Mouse (Mus musculus) liver, embryonic 11.5 days (tissue): ENCODE data around the gene Rbms1. TPM values are rescaled to one million over a fixed set of nuclear protein-coding genes. Genes with fewer than 3 reads are reported as not detected.

Experiments
- ATAC-seq: fragments of 200-750 bp; cut with Nextera tagmentation; replicated peaks from 2 replicates; pipeline ENCODE4 v1.8.0; 2017; ENCODE audit warnings: moderate number of reproducible peaks, mild to moderate bottlenecking, moderate TSS enrichment, moderate library complexity; ENCODE audit not compliant: low FRiP score
- DNase-seq: peaks from one replicate; pipeline ENCODE4 v3.0.0-alpha.2; 2017; ENCODE audit warnings: low spot score
- H3K27ac ChIP-seq: fragments of 300-500 bp; sonication (generic); 2 replicates; pipeline ENCODE4 v1.5.1; 2014; ENCODE audit warnings: mild to moderate bottlenecking, low read depth, low read length, control low read depth
- H3K27me3 ChIP-seq: fragments of 300-500 bp; sonication (generic); replicated peaks from 2 replicates; pipeline ENCODE4 v1.6.1; 2014; ENCODE audit warnings: low read length, mixed read lengths; ENCODE audit not compliant: control insufficient read depth, insufficient read depth
- H3K36me3 ChIP-seq: fragments of 300-500 bp; sonication (generic); 2 replicates; pipeline ENCODE4 v1.6.1; 2014; ENCODE audit warnings: mild to moderate bottlenecking, low read length, moderate library complexity, mixed read lengths; ENCODE audit not compliant: control insufficient read depth, insufficient read depth
- H3K4me1 ChIP-seq: fragments of 300-500 bp; sonication (generic); replicated peaks from 2 replicates; pipeline ENCODE4 v1.6.1; 2014; ENCODE audit warnings: low read length, mixed read lengths; ENCODE audit not compliant: control insufficient read depth, insufficient read depth
- H3K4me2 ChIP-seq: fragments of 300-500 bp; sonication (generic); 2 replicates; pipeline ENCODE4 v1.6.1; 2014; ENCODE audit warnings: mild to moderate bottlenecking, control low read depth, moderate library complexity
- H3K4me3 ChIP-seq: fragments of 300-500 bp; sonication (generic); 2 replicates; pipeline ENCODE4 v1.5.1; 2014; ENCODE audit warnings: low read depth, low read length, control low read depth
- H3K9ac ChIP-seq: fragments of 300-500 bp; sonication (generic); 2 replicates; pipeline ENCODE4 v1.6.1; 2014; ENCODE audit warnings: low read depth, low read length, control low read depth
- H3K9me3 ChIP-seq: fragments of 300-500 bp; sonication (generic); 2 replicates; pipeline ENCODE4 v1.6.1; 2016; ENCODE audit warnings: low read length, inconsistent platforms, mixed read lengths; ENCODE audit not compliant: control insufficient read depth
- WGBS: fragments of 180-500 bp; shearing (Covaris S2); extraction: QIAGEN DNeasy Blood & Tissue Kit; methylation state at CpG from one replicate; pipeline ENCODE4 v1.1.7; 2014; 5-methylcytosine and 5-hydroxymethylcytosine counted together
- polyA plus RNA-seq: library from polyadenylated mRNA; unstranded; fragments of >200 nt; fragmentation: Nextera tagmentation; extraction: Ambion mirVana; gene quantifications from 2 replicates; pipeline ENCODE4 v1.2.1, GENCODE M21; 2014

Rbms1 gene
- polyA plus RNA-seq, 1 experiment from 2014 or later = 80.8 TPM

GRCm38 (mm10) chr2:60801571-60802155 lies 161.3 kb downstream of the Rbms1 start:
- Histone ChIP-seq H3K36me3 (no peaks in the 10 kb centered on the region), H3K27ac (no peak overlapping the region), H3K9ac (no peak overlapping the region), H3K9me3 (no peaks in the 10 kb centered on the region), H3K4me1 (peaks cover 2% of the 10 kb centered on the region; the same call in 1 of the 2 replicates), H3K27me3 (no peaks in the 10 kb centered on the region), H3K4me3 (no peak overlapping the region), H3K4me2 (peak overlapping the region; percentile 19)
- ATAC-seq (no peak), DNase-seq (no peak)
- 66% methylated on average over 12 of the region's 12 CpGs for WGBS

GRCm38 (mm10) chr2:60800921-60801558 lies 162.0 kb downstream of the Rbms1 start:
- no peak overlapping the region for H3K27ac ChIP-seq

GRCm38 (mm10) chr2:60799816-60800215 lies 163.2 kb downstream of the Rbms1 start:
- Histone ChIP-seq H3K36me3 (no peaks in the 10 kb centered on the region), H3K27ac (no peak overlapping the region), H3K4me1 (peaks cover 2% of the 10 kb centered on the region; the same call in 1 of the 2 replicates), H3K9ac (no peak overlapping the region), H3K27me3 (no peaks in the 10 kb centered on the region), H3K4me2 (no peak overlapping the region), H3K4me3 (no peak overlapping the region), H3K9me3 (no peaks in the 10 kb centered on the region)
- ATAC-seq (no peak), DNase-seq (no peak)
- 87% methylated on average over 7 of the region's 7 CpGs for WGBS

More at GRCm38 (mm10) chr2:60800921-60801558, 162.0 kb downstream of the Rbms1 start:
- ATAC-seq (0 out of 2 replicates have a peak, but pooled peaks have one; percentile 30), DNase-seq (no peak)
- Histone ChIP-seq H3K4me1 (peaks cover 2% of the 10 kb centered on the region; the same call in 1 of the 2 replicates), H3K9me3 (no peaks in the 10 kb centered on the region), H3K36me3 (no peaks in the 10 kb centered on the region), H3K9ac (no peak overlapping the region), H3K4me2 (peak overlapping the region; percentile 19), H3K27me3 (no peaks in the 10 kb centered on the region), H3K4me3 (no peak overlapping the region)
- 63% methylated on average over 15 of the region's 15 CpGs for WGBS

- no peaks in the 10 kb centered on the region for H3K27me3 ChIP-seq
- H3K4me2 ChIP-seq = no peak overlapping the region
- DNase-seq = no peak
- ATAC-seq = no peak
- no peaks in the 10 kb centered on the region for H3K36me3 ChIP-seq
- no peak overlapping the region for H3K4me3 ChIP-seq
- WGBS = 90% methylated on average over 17 of the region's 17 CpGs
- no peak overlapping the region for H3K27ac ChIP-seq
- no peaks in the 10 kb centered on the region for H3K9me3 ChIP-seq
- H3K9ac ChIP-seq = no peak overlapping the region
- H3K4me1 ChIP-seq = peaks cover 2% of the 10 kb centered on the region; the same call in 1 of the 2 replicates
Measured at GRCm38 (mm10) chr2:60798767-60799529, 164.0 kb downstream of the Rbms1 start.

- Histone ChIP-seq H3K9ac (no peak overlapping the region), H3K4me3 (no peak overlapping the region), H3K27ac (no peak overlapping the region), H3K4me2 (no peak overlapping the region), H3K9me3 (no peaks in the 10 kb centered on the region), H3K4me1 (peaks cover 2% of the 10 kb centered on the region; the same call in 1 of the 2 replicates), H3K27me3 (no peaks in the 10 kb centered on the region), H3K36me3 (no peaks in the 10 kb centered on the region)
- WGBS = 90% methylated on average over 17 of the region's 17 CpGs
- DNase-seq = no peak
- no peak for ATAC-seq
Measured at GRCm38 (mm10) chr2:60796969-60797669, 165.9 kb downstream of the Rbms1 start.

- Histone ChIP-seq H3K4me2 (no peak overlapping the region), H3K27ac (no peak overlapping the region), H3K36me3 (no peaks in the 10 kb centered on the region), H3K4me3 (no peak overlapping the region), H3K27me3 (no peaks in the 10 kb centered on the region), H3K9me3 (no peaks in the 10 kb centered on the region), H3K4me1 (peaks cover 2% of the 10 kb centered on the region; the same call in 1 of the 2 replicates), H3K9ac (no peak overlapping the region)
- 99% methylated on average over 2 of the region's 2 CpGs for WGBS
- DNase-seq (no peak), ATAC-seq (no peak)
Measured at GRCm38 (mm10) chr2:60796616-60796968, 166.4 kb downstream of the Rbms1 start.

- Histone ChIP-seq H3K36me3 (no peaks in the 10 kb centered on the region), H3K27me3 (no peaks in the 10 kb centered on the region), H3K9me3 (no peaks in the 10 kb centered on the region), H3K9ac (no peak overlapping the region), H3K4me1 (peaks cover 2% of the 10 kb centered on the region; the same call in 1 of the 2 replicates), H3K4me2 (no peak overlapping the region), H3K27ac (no peak overlapping the region), H3K4me3 (no peak overlapping the region)
- ATAC-seq (no peak), DNase-seq (no peak)
- WGBS = 81% methylated on average over 9 of the region's 9 CpGs
Measured at GRCm38 (mm10) chr2:60795861-60796260, 167.1 kb downstream of the Rbms1 start.

GRCm38 (mm10) chr2:60792506-60792905 lies 170.5 kb downstream of the Rbms1 start:
- Histone ChIP-seq H3K9me3 (no peaks in the 10 kb centered on the region), H3K4me1 (no peaks in the 10 kb centered on the region), H3K4me2 (no peak overlapping the region), H3K36me3 (peaks cover 2% of the 10 kb centered on the region; the same call in 1 of the 2 replicates), H3K27me3 (no peaks in the 10 kb centered on the region), H3K4me3 (no peak overlapping the region), H3K27ac (no peak overlapping the region), H3K9ac (no peak overlapping the region)
- WGBS = 88% methylated on average over 4 of the region's 4 CpGs
- DNase-seq (no peak), ATAC-seq (no peak)
